Mouse (Mus musculus) olfactory bulb, adult 2 months (tissue): ENCODE data around the gene Pgpep1l.

ENCODE experiments used
- CTCF ChIP-seq: fragments of 200-500 bp; IDR thresholded peaks from 2 replicates; pipeline ENCODE4 v1.5.1; 2012; ENCODE audit warnings: low read depth, mild to moderate bottlenecking, low read length, moderate library complexity; ENCODE audit not compliant: insufficient read depth
- POLR2A ChIP-seq: fragments of 200-500 bp; IDR thresholded peaks from 2 replicates; pipeline ENCODE4 v1.6.1; 2012; ENCODE audit warnings: mild to moderate bottlenecking, low read depth, low read length, moderate library complexity; ENCODE audit not compliant: insufficient read depth

GRCm38 (mm10) chr7:68245681-68246080, 18.4 kb downstream of the Pgpep1l start:
- TF ChIP-seq CTCF (no peak), POLR2A (no peak)
